Mouse (Mus musculus): ENCODE data around the gene Slf2. TPM values are rescaled to one million over a fixed set of nuclear protein-coding genes. Genes with fewer than 3 reads are reported as not detected.

Gene Slf2
- total RNA-seq (2015; ENCODE audit: low replicate concordance): 14.0 TPM in 2 replicates
- total RNA-seq (2017; ENCODE audit: low replicate concordance): 13.6 and 16.3 TPM in 2 replicates

- ATAC-seq (replicated peaks; ENCODE audit: low FRiP score, poor library complexity, severe bottlenecking): peak; percentile 96
Observed at GRCm38 (mm10) chr19:44930744-44931453, at the start of gene Slf2. Slf2 (plus strand) TSS chr19:44931151.

- no peak for ATAC-seq (replicated peaks; ENCODE audit: low FRiP score, poor library complexity, severe bottlenecking)
Observed at GRCm38 (mm10) chr19:44882552-44883024, 48.4 kb upstream of the Slf2 start.

- ATAC-seq (replicated peaks; ENCODE audit: low FRiP score, poor library complexity, severe bottlenecking): no peak
Observed at GRCm38 (mm10) chr19:44884331-44884730, 46.6 kb upstream of the Slf2 start.

- no peak for ATAC-seq (replicated peaks; ENCODE audit: low FRiP score, poor library complexity, severe bottlenecking)
Observed at GRCm38 (mm10) chr19:44886475-44886874, 44.5 kb upstream of the Slf2 start.

- peak; percentile 71 for ATAC-seq (replicated peaks; ENCODE audit: low FRiP score, poor library complexity, severe bottlenecking)
Observed at GRCm38 (mm10) chr19:44887679-44888235, 43.2 kb upstream of the Slf2 start.

GRCm38 (mm10) chr19:44889548-44889947 lies 41.4 kb upstream of the Slf2 start:
- no peak for ATAC-seq (replicated peaks; ENCODE audit: low FRiP score, poor library complexity, severe bottlenecking)

- ATAC-seq (replicated peaks; ENCODE audit: low FRiP score, poor library complexity, severe bottlenecking): no peak
Observed at GRCm38 (mm10) chr19:44891446-44891845, 39.5 kb upstream of the Slf2 start.

- no peak for ATAC-seq (replicated peaks; ENCODE audit: low FRiP score, poor library complexity, severe bottlenecking)
Observed at GRCm38 (mm10) chr19:44893231-44893871, 37.6 kb upstream of the Slf2 start.

- ATAC-seq (replicated peaks; ENCODE audit: low FRiP score, poor library complexity, severe bottlenecking): 0 out of 2 replicates have a peak, but pooled peaks have one; percentile 4
Observed at GRCm38 (mm10) chr19:44895245-44895644, 35.7 kb upstream of the Slf2 start.

GRCm38 (mm10) chr19:44896450-44896849 lies 34.5 kb upstream of the Slf2 start:
- ATAC-seq (replicated peaks; ENCODE audit: low FRiP score, poor library complexity, severe bottlenecking): no peak

- ATAC-seq (replicated peaks; ENCODE audit: low FRiP score, poor library complexity, severe bottlenecking): no peak
Observed at GRCm38 (mm10) chr19:44897521-44897920, 33.4 kb upstream of the Slf2 start.

GRCm38 (mm10) chr19:44898646-44899045 lies 32.3 kb upstream of the Slf2 start:
- no peak for ATAC-seq (replicated peaks; ENCODE audit: low FRiP score, poor library complexity, severe bottlenecking)

- no peak for ATAC-seq (replicated peaks; ENCODE audit: low FRiP score, poor library complexity, severe bottlenecking)
Observed at GRCm38 (mm10) chr19:44899104-44899793, 31.7 kb upstream of the Slf2 start.

GRCm38 (mm10) chr19:44899947-44900773 lies 30.8 kb upstream of the Slf2 start:
- ATAC-seq (replicated peaks; ENCODE audit: low FRiP score, poor library complexity, severe bottlenecking): no peak

- ATAC-seq (replicated peaks; ENCODE audit: low FRiP score, poor library complexity, severe bottlenecking): no peak
Observed at GRCm38 (mm10) chr19:44901047-44901446, 29.9 kb upstream of the Slf2 start.

GRCm38 (mm10) chr19:44902324-44902723 lies 28.6 kb upstream of the Slf2 start:
- ATAC-seq (replicated peaks; ENCODE audit: low FRiP score, poor library complexity, severe bottlenecking): no peak

GRCm38 (mm10) chr19:44903343-44904000 lies 27.5 kb upstream of the Slf2 start:
- ATAC-seq (replicated peaks; ENCODE audit: low FRiP score, poor library complexity, severe bottlenecking): no peak

GRCm38 (mm10) chr19:44904141-44904720 lies 26.7 kb upstream of the Slf2 start:
- no peak for ATAC-seq (replicated peaks; ENCODE audit: low FRiP score, poor library complexity, severe bottlenecking)

- ATAC-seq (replicated peaks; ENCODE audit: low FRiP score, poor library complexity, severe bottlenecking): no peak
Observed at GRCm38 (mm10) chr19:44905316-44905715, 25.6 kb upstream of the Slf2 start.
